In the genomic region with DNA sequence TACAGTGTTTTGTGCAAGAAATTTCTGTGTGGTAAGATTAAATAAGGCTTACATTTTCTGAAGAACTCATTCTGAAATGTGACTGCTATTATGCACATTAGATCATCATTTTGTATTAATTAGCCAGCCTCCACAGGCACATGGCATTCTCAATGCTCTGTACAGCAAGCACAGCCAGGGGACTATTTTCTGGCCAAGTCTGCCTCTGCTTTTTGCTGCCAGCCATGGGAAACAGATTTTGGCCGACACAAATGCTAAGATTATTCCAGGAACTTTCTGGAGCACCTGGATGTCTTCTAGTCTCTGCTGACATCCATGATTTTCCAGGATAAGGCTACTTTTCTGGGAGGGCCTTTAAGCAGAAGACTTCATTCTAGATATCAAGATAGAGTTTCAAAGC, we compare ENCODE assay signal across 24 mouse cellular contexts. TPM values are rescaled to one million over a fixed set of nuclear protein-coding genes. Genes with fewer than 3 reads are reported as not detected.
A peak's percentile ranks its signal among the peaks of the same experiment; 100 is the strongest.
DNase-seq lines count a peak whose midpoint lies in the region; TF ChIP-seq lines count a peak whose summit lies in the region.
"Had no signal": no experiment of that assay in that cellular context is flagged by ENCODE, and none has a peak within 500 bp of the region (broad histone marks: within the 10 kb centered on the region; RNA-seq: fewer than 3 reads in every experiment).

No protein-coding gene starts in this region.

- no peak for TF ChIP-seq POLR2A in brain, embryonic 14.5 days (IDR thresholded peaks at IDR 0.05; ENCODE audit: borderline replicate concordance, extremely low read depth, insufficient read depth, insufficient read length, poor library complexity, severe bottlenecking)

- TF ChIP-seq CTCF in brain, embryonic 14.5 days (IDR thresholded peaks at IDR 0.05; ENCODE audit: borderline replicate concordance, extremely low read depth, insufficient read depth, insufficient read length) = no peak

- DNase-seq in heart, adult 11 months = peak; percentile 91
- DNase-seq in heart, adult 8-10 months (ENCODE audit: low spot score) = no peak
- peak; percentile 67 for DNase-seq in brain, embryonic 14.5 days (ENCODE audit: low read depth)
- peak; percentile 56 to 83 for DNase-seq in layer of hippocampus, adult 18-20 months (ENCODE audit: low spot score in 2 of 2)
- DNase-seq in layer of hippocampus, postnatal 25 days (ENCODE audit: extremely low spot score in 1 of 2, low spot score in 1 of 2) = peak; percentile 15 to 18
- DNase-seq in right cerebral cortex, adult 2 months (ENCODE audit: low spot score in 2 of 2) = no peak
- DNase-seq in adrenal gland, postnatal 25 days = no peak
- DNase-seq: adrenal gland, adult 2 months; cerebellum, adult 11-12 months; gastrocnemius, postnatal 10 days; kidney, adult 8-10 months; kidney, postnatal 14 days; liver, embryonic 13.5 days; lung, embryonic 14.5 days; thymus, postnatal 25 days had no signal

RNA-seq across cellular contexts. Expression of a gene that starts 18.6 kb away (rescaled TPM):
- 1 to 10 TPM in 1 of 4 experiments, under 1 TPM in 3; 0.75 to 1.0 (median 0.76) TPM for total RNA-seq in heart, adult 8-10 months (2022)
- polyA plus RNA-seq in brain, embryonic 14.5 days (2012; rRNA removed) = not detected in 2 replicates
- total RNA-seq in layer of hippocampus, adult 18-20 months (2021) = 1 to 10 TPM; 1.6 to 1.7 TPM
- 1 to 10 TPM; 1.6 to 1.7 TPM for total RNA-seq in layer of hippocampus, postnatal 25 days (2021)
- 1.9 and 2.0 TPM in 2 replicates for total RNA-seq in adrenal gland, postnatal 25 days (2021)
- polyA plus RNA-seq: adrenal gland, adult 2 months; C2C12; heart, embryonic 16.5 days; hindbrain, embryonic 10.5 days; intestine, embryonic 14.5 days; limb, embryonic 12.5 days; liver, embryonic 13.5 days; lung, embryonic 14.5 days; macrophage; midbrain, embryonic 12.5 days; neural tube, embryonic 12.5 days; small intestine, adult 2 months had no signal

RNA-seq across cellular contexts. Expression of a gene that starts 24.4 kb away (rescaled TPM):
- total RNA-seq in heart, adult 8-10 months (2022) = 1 to 10 TPM in 1 of 4 experiments, under 1 TPM in 3; 0.75 to 1.0 (median 0.76) TPM
- not detected in 2 replicates for polyA plus RNA-seq in brain, embryonic 14.5 days (2012; rRNA removed)
- 1 to 10 TPM; 1.6 to 1.7 TPM for total RNA-seq in layer of hippocampus, adult 18-20 months (2021)
- 1 to 10 TPM; 1.6 to 1.7 TPM for total RNA-seq in layer of hippocampus, postnatal 25 days (2021)
- 1.9 and 2.0 TPM in 2 replicates for total RNA-seq in adrenal gland, postnatal 25 days (2021)
- polyA plus RNA-seq: adrenal gland, adult 2 months; C2C12; heart, embryonic 16.5 days; hindbrain, embryonic 10.5 days; intestine, embryonic 14.5 days; limb, embryonic 12.5 days; liver, embryonic 13.5 days; lung, embryonic 14.5 days; macrophage; midbrain, embryonic 12.5 days; neural tube, embryonic 12.5 days; small intestine, adult 2 months had no signal

RNA-seq across cellular contexts. Expression of a gene that starts 30.2 kb away (rescaled TPM):
- total RNA-seq in heart, adult 8-10 months (2022) = 1 to 10 TPM in 1 of 4 experiments, under 1 TPM in 3; 0.75 to 1.0 (median 0.76) TPM
- polyA plus RNA-seq in brain, embryonic 14.5 days (2012; rRNA removed) = not detected in 2 replicates
- 1 to 10 TPM; 1.6 to 1.7 TPM for total RNA-seq in layer of hippocampus, adult 18-20 months (2021)
- 1 to 10 TPM; 1.6 to 1.7 TPM for total RNA-seq in layer of hippocampus, postnatal 25 days (2021)
- total RNA-seq in adrenal gland, postnatal 25 days (2021) = 1.9 and 2.0 TPM in 2 replicates
- polyA plus RNA-seq: adrenal gland, adult 2 months; C2C12; heart, embryonic 16.5 days; hindbrain, embryonic 10.5 days; intestine, embryonic 14.5 days; limb, embryonic 12.5 days; liver, embryonic 13.5 days; lung, embryonic 14.5 days; macrophage; midbrain, embryonic 12.5 days; neural tube, embryonic 12.5 days; small intestine, adult 2 months had no signal

RNA-seq across cellular contexts. Expression of a gene that starts 36.0 kb away (rescaled TPM):
- 1 to 10 TPM in 1 of 4 experiments, under 1 TPM in 3; 0.75 to 1.0 (median 0.76) TPM for total RNA-seq in heart, adult 8-10 months (2022)
- not detected in 2 replicates for polyA plus RNA-seq in brain, embryonic 14.5 days (2012; rRNA removed)
- total RNA-seq in layer of hippocampus, adult 18-20 months (2021) = 1 to 10 TPM; 1.6 to 1.7 TPM
- 1 to 10 TPM; 1.6 to 1.7 TPM for total RNA-seq in layer of hippocampus, postnatal 25 days (2021)
- 1.9 and 2.0 TPM in 2 replicates for total RNA-seq in adrenal gland, postnatal 25 days (2021)
- polyA plus RNA-seq: adrenal gland, adult 2 months; C2C12; heart, embryonic 16.5 days; hindbrain, embryonic 10.5 days; intestine, embryonic 14.5 days; limb, embryonic 12.5 days; liver, embryonic 13.5 days; lung, embryonic 14.5 days; macrophage; midbrain, embryonic 12.5 days; neural tube, embryonic 12.5 days; small intestine, adult 2 months had no signal

RNA-seq across cellular contexts. Expression of a gene that starts 41.8 kb away (rescaled TPM):
- total RNA-seq in heart, adult 8-10 months (2022) = under 1 TPM in 1 of 4 experiments, not detected in 3; 0.75 TPM
- not detected in 2 replicates for polyA plus RNA-seq in brain, embryonic 14.5 days (2012; rRNA removed)
- 1 to 10 TPM in 1 of 2 experiments, not detected in 1; 1.6 TPM for total RNA-seq in layer of hippocampus, adult 18-20 months (2021)
- total RNA-seq in layer of hippocampus, postnatal 25 days (2021) = not detected
- total RNA-seq in adrenal gland, postnatal 25 days (2021) = not detected in 2 replicates
- total RNA-seq: gastrocnemius, postnatal 10 days had no signal
- polyA plus RNA-seq: adrenal gland, adult 2 months; C2C12; heart, embryonic 16.5 days; hindbrain, embryonic 10.5 days; intestine, embryonic 14.5 days; limb, embryonic 12.5 days; liver, embryonic 13.5 days; lung, embryonic 14.5 days; macrophage; midbrain, embryonic 12.5 days; neural tube, embryonic 12.5 days; small intestine, adult 2 months had no signal

Comparison
In these comparisons a context has a peak if more than half of its experiments do, and no peak if none do; other contexts are left out.
1. DNase-seq: peak in heart, adult 11 months (single experiment), brain, embryonic 14.5 days (single experiment), layer of hippocampus, adult 18-20 months (2 of 2) and layer of hippocampus, postnatal 25 days (2 of 2); none in heart, adult 8-10 months (single experiment), right cerebral cortex, adult 2 months (0 of 2) and adrenal gland, postnatal 25 days (single experiment).